Comparison of ENCODE assay signal across 8 mouse cellular contexts in genomic region chr17:25809606-25810340, GRCm38 (mm10). TPM values are rescaled to one million over a fixed set of nuclear protein-coding genes. Genes with fewer than 3 reads are reported as not detected.
DNase-seq lines count a peak whose midpoint lies in the region; ATAC-seq lines count a peak whose summit lies in the region.

No protein-coding gene starts in this region.

- peak overlapping the region; percentile 63 for H3K4me3 ChIP-seq in kidney, embryonic 16.5 days (ENCODE audit: low read length)
- peak overlapping the region; percentile 56 for H3K4me3 ChIP-seq in brown adipose tissue, adult 24 weeks (ENCODE audit: insufficient read depth, low read depth, low read length)
- peak overlapping the region; percentile 72 for H3K4me3 ChIP-seq in embryonic facial prominence, embryonic 12.5 days
- H3K4me3 ChIP-seq in limb, embryonic 12.5 days (replicated peaks): peak overlapping the region; percentile 71
- peak overlapping the region; percentile 66 for H3K4me3 ChIP-seq in stomach, embryonic 15.5 days (replicated peaks)

- H3K4me1 ChIP-seq in kidney, embryonic 16.5 days (ENCODE audit: insufficient read depth, low read length): peaks cover 10% of the 10 kb centered on the region; the same call in 1 of the 2 replicates
- H3K4me1 ChIP-seq in brown adipose tissue, adult 24 weeks (ENCODE audit: control insufficient read depth, insufficient read depth, insufficient read length, low read length): no peaks in the 10 kb centered on the region
- H3K4me1 ChIP-seq in embryonic facial prominence, embryonic 12.5 days: peaks cover 7% of the 10 kb centered on the region; the same call in 1 of the 2 replicates
- peaks cover 8% of the 10 kb centered on the region for H3K4me1 ChIP-seq in limb, embryonic 12.5 days (replicated peaks)
- peaks cover 9% of the 10 kb centered on the region; the same call in 1 of the 2 replicates for H3K4me1 ChIP-seq in stomach, embryonic 15.5 days

- H3K27me3 ChIP-seq in kidney, embryonic 16.5 days (ENCODE audit: insufficient read depth, low read length): peaks cover 47% of the 10 kb centered on the region
- H3K27me3 ChIP-seq in embryonic facial prominence, embryonic 12.5 days: peaks cover 49% of the 10 kb centered on the region
- H3K27me3 ChIP-seq in limb, embryonic 12.5 days: peaks cover 81% of the 10 kb centered on the region
- peaks cover 48% of the 10 kb centered on the region for H3K27me3 ChIP-seq in stomach, embryonic 15.5 days (replicated peaks)

- peak overlapping the region; percentile 97 for H3K4me2 ChIP-seq in kidney, embryonic 16.5 days (replicated peaks; ENCODE audit: low read depth, low read length)
- H3K4me2 ChIP-seq in embryonic facial prominence, embryonic 12.5 days (replicated peaks): peak overlapping the region; percentile 97
- peak overlapping the region; percentile 96 for H3K4me2 ChIP-seq in limb, embryonic 12.5 days
- H3K4me2 ChIP-seq in stomach, embryonic 15.5 days: peak overlapping the region; percentile 98

- 7% methylated on average over 23 of the region's 25 CpGs for WGBS in kidney, embryonic 16.5 days
- WGBS in embryonic facial prominence, embryonic 12.5 days: 12% methylated on average over 25 of the region's 25 CpGs
- 12% methylated on average over 25 of the region's 25 CpGs for WGBS in limb, embryonic 12.5 days
- 10% methylated on average over 25 of the region's 25 CpGs for WGBS in stomach, embryonic 15.5 days

- no peaks in the 10 kb centered on the region for H3K9me3 ChIP-seq in kidney, embryonic 16.5 days (ENCODE audit: low read length)
- no peaks in the 10 kb centered on the region for H3K9me3 ChIP-seq in embryonic facial prominence, embryonic 12.5 days
- no peaks in the 10 kb centered on the region for H3K9me3 ChIP-seq in limb, embryonic 12.5 days
- H3K9me3 ChIP-seq in stomach, embryonic 15.5 days: no peaks in the 10 kb centered on the region

- peak overlapping the region; percentile 62 for H3K9ac ChIP-seq in kidney, embryonic 16.5 days (replicated peaks; ENCODE audit: low read length)
- H3K9ac ChIP-seq in embryonic facial prominence, embryonic 12.5 days: peak overlapping the region; percentile 80
- peak overlapping the region; percentile 66 for H3K9ac ChIP-seq in limb, embryonic 12.5 days (replicated peaks)
- H3K9ac ChIP-seq in stomach, embryonic 15.5 days: peak overlapping the region; percentile 16; the same call in 1 of the 2 replicates

- DNase-seq in kidney, postnatal 25 days: no peak
- no peak for DNase-seq in adrenal gland, postnatal 4 days (ENCODE audit: low spot score in 2 of 2)

- H3K27ac ChIP-seq in kidney, embryonic 16.5 days (ENCODE audit: low read length): no peak overlapping the region
- no peak overlapping the region for H3K27ac ChIP-seq in brown adipose tissue, adult 24 weeks (replicated peaks; ENCODE audit: low read depth, low read length)
- 0 out of 2 replicates have a peak overlapping the region, but pooled peaks have one; percentile 65 for H3K27ac ChIP-seq in embryonic facial prominence, embryonic 12.5 days
- no peak overlapping the region for H3K27ac ChIP-seq in limb, embryonic 12.5 days
- no peak overlapping the region for H3K27ac ChIP-seq in stomach, embryonic 15.5 days

- ATAC-seq in kidney, embryonic 16.5 days (ENCODE audit: low FRiP score, low TSS enrichment): peak; percentile 46
- ATAC-seq in embryonic facial prominence, embryonic 12.5 days (ENCODE audit: insufficient number of reproducible peaks, insufficient read depth, low FRiP score, low TSS enrichment): peak; percentile 37; the same call in 1 of the 2 replicates
- no peak; the same call in 1 of the 2 replicates for ATAC-seq in limb, embryonic 12.5 days (ENCODE audit: insufficient number of reproducible peaks, insufficient read depth, low FRiP score, low TSS enrichment, low read depth)
- ATAC-seq in stomach, embryonic 15.5 days (ENCODE audit: insufficient read depth, low FRiP score, low read depth): no peak
- ATAC-seq in monocyte, adult 5-6 weeks (replicated peaks; ENCODE audit: insufficient number of reproducible peaks, low FRiP score, low TSS enrichment, poor library complexity, severe bottlenecking): no peak

- H3K36me3 ChIP-seq in kidney, embryonic 16.5 days (ENCODE audit: insufficient read depth, low read length): no peaks in the 10 kb centered on the region
- H3K36me3 ChIP-seq in embryonic facial prominence, embryonic 12.5 days: no peaks in the 10 kb centered on the region
- H3K36me3 ChIP-seq in limb, embryonic 12.5 days: no peaks in the 10 kb centered on the region
- no peaks in the 10 kb centered on the region for H3K36me3 ChIP-seq in stomach, embryonic 15.5 days

RNA-seq across cellular contexts. Expression of gene Fbxl16, which starts 0.9 kb away (rescaled TPM):
- polyA plus RNA-seq in kidney, embryonic 16.5 days (2015; fragmentation: Nextera tagmentation; extraction: Ambion mirVana): 1.4 and 2.0 TPM in 2 replicates
- 0.42 and 0.79 TPM in 2 replicates for polyA plus RNA-seq in brown adipose tissue, adult 24 weeks (2012; ENCODE audit: insufficient read depth, insufficient read length, missing spikeins)
- polyA plus RNA-seq in embryonic facial prominence, embryonic 12.5 days (2016; fragmentation: Nextera tagmentation; extraction: Ambion mirVana): 5.9 and 6.7 TPM in 2 replicates
- 2.2 and 2.4 TPM in 2 replicates for polyA plus RNA-seq in limb, embryonic 12.5 days (2016; fragmentation: Nextera tagmentation; extraction: Ambion mirVana)
- 4.1 and 4.6 TPM in 2 replicates for polyA plus RNA-seq in stomach, embryonic 15.5 days (2015; fragmentation: Nextera tagmentation; extraction: Ambion mirVana)
- total RNA-seq in adrenal gland, postnatal 4 days (2021): 10 to 100 TPM; 24.8 to 26.9 TPM
- not detected in 3 replicates for total RNA-seq in monocyte, adult 5-6 weeks (2017)

RNA-seq across cellular contexts. Expression of gene Metrn, which starts 12.8 kb away (rescaled TPM):
- 56.8 and 57.1 TPM in 2 replicates for polyA plus RNA-seq in kidney, embryonic 16.5 days (2015; fragmentation: Nextera tagmentation; extraction: Ambion mirVana)
- 1.8 and 3.2 TPM in 2 replicates for polyA plus RNA-seq in brown adipose tissue, adult 24 weeks (2012; ENCODE audit: insufficient read depth, insufficient read length, missing spikeins)
- polyA plus RNA-seq in embryonic facial prominence, embryonic 12.5 days (2016; fragmentation: Nextera tagmentation; extraction: Ambion mirVana): 58.7 and 65.9 TPM in 2 replicates
- 50.5 and 52.1 TPM in 2 replicates for polyA plus RNA-seq in limb, embryonic 12.5 days (2016; fragmentation: Nextera tagmentation; extraction: Ambion mirVana)
- polyA plus RNA-seq in stomach, embryonic 15.5 days (2015; fragmentation: Nextera tagmentation; extraction: Ambion mirVana): 46.6 and 48.3 TPM in 2 replicates
- 10 to 100 TPM; 71.1 to 74.5 TPM for total RNA-seq in adrenal gland, postnatal 4 days (2021)
- 5.1 to 6.4 TPM (median 6.1 TPM) in 3 replicates for total RNA-seq in monocyte, adult 5-6 weeks (2017)

RNA-seq across cellular contexts. Expression of gene Wdr24, which starts 13.7 kb away (rescaled TPM):
- 33.1 and 35.3 TPM in 2 replicates for polyA plus RNA-seq in kidney, embryonic 16.5 days (2015; fragmentation: Nextera tagmentation; extraction: Ambion mirVana)
- polyA plus RNA-seq in brown adipose tissue, adult 24 weeks (2012; ENCODE audit: insufficient read depth, insufficient read length, missing spikeins): 6.3 and 7.1 TPM in 2 replicates
- 26.0 and 29.6 TPM in 2 replicates for polyA plus RNA-seq in embryonic facial prominence, embryonic 12.5 days (2016; fragmentation: Nextera tagmentation; extraction: Ambion mirVana)
- polyA plus RNA-seq in limb, embryonic 12.5 days (2016; fragmentation: Nextera tagmentation; extraction: Ambion mirVana): 28.4 and 30.9 TPM in 2 replicates
- 24.3 and 25.5 TPM in 2 replicates for polyA plus RNA-seq in stomach, embryonic 15.5 days (2015; fragmentation: Nextera tagmentation; extraction: Ambion mirVana)
- total RNA-seq in adrenal gland, postnatal 4 days (2021): 10 to 100 TPM; 27.8 to 31.0 TPM
- total RNA-seq in monocyte, adult 5-6 weeks (2017): 10.7 to 16.6 TPM (median 15.6 TPM) in 3 replicates

RNA-seq across cellular contexts. Expression of gene AC134908.4, which starts 14.3 kb away (rescaled TPM):
- 0.40 and 0.57 TPM in 2 replicates for polyA plus RNA-seq in kidney, embryonic 16.5 days (2015; fragmentation: Nextera tagmentation; extraction: Ambion mirVana)
- 4.6 TPM in 1 of 2 replicates, not detected in the other for polyA plus RNA-seq in brown adipose tissue, adult 24 weeks (2012; ENCODE audit: insufficient read depth, insufficient read length, missing spikeins)
- polyA plus RNA-seq in embryonic facial prominence, embryonic 12.5 days (2016; fragmentation: Nextera tagmentation; extraction: Ambion mirVana): not detected in 2 replicates
- polyA plus RNA-seq in limb, embryonic 12.5 days (2016; fragmentation: Nextera tagmentation; extraction: Ambion mirVana): 0.49 TPM in 1 of 2 replicates, not detected in the other
- not detected in 2 replicates for polyA plus RNA-seq in stomach, embryonic 15.5 days (2015; fragmentation: Nextera tagmentation; extraction: Ambion mirVana)
- not detected for total RNA-seq in adrenal gland, postnatal 4 days (2021)
- not detected in 3 replicates for total RNA-seq in monocyte, adult 5-6 weeks (2017)

RNA-seq across cellular contexts. Expression of gene Fam173a, which starts 17.1 kb away (rescaled TPM):
- 105 and 109 TPM in 2 replicates for polyA plus RNA-seq in kidney, embryonic 16.5 days (2015; fragmentation: Nextera tagmentation; extraction: Ambion mirVana)
- polyA plus RNA-seq in brown adipose tissue, adult 24 weeks (2012; ENCODE audit: insufficient read depth, insufficient read length, missing spikeins): 41.4 and 42.8 TPM in 2 replicates
- polyA plus RNA-seq in embryonic facial prominence, embryonic 12.5 days (2016; fragmentation: Nextera tagmentation; extraction: Ambion mirVana): 72.0 and 77.0 TPM in 2 replicates
- polyA plus RNA-seq in limb, embryonic 12.5 days (2016; fragmentation: Nextera tagmentation; extraction: Ambion mirVana): 68.3 and 71.7 TPM in 2 replicates
- 99.3 and 110 TPM in 2 replicates for polyA plus RNA-seq in stomach, embryonic 15.5 days (2015; fragmentation: Nextera tagmentation; extraction: Ambion mirVana)
- total RNA-seq in adrenal gland, postnatal 4 days (2021): 10 to 100 TPM; 89.1 to 93.5 TPM
- 30.7 to 53.7 TPM (median 38.7 TPM) in 3 replicates for total RNA-seq in monocyte, adult 5-6 weeks (2017)

Comparison
In these comparisons a context has a peak if more than half of its experiments do, and no peak if none do; other contexts are left out.
1. ATAC-seq: peak in kidney, embryonic 16.5 days (single experiment) and embryonic facial prominence, embryonic 12.5 days (single experiment); none in limb, embryonic 12.5 days (single experiment), stomach, embryonic 15.5 days (single experiment) and monocyte, adult 5-6 weeks (single experiment).
2. H3K9ac ChIP-seq: peak in every context shown above with its lines; median percentile 80 in embryonic facial prominence, embryonic 12.5 days; 66 in limb, embryonic 12.5 days; 62 in kidney, embryonic 16.5 days; 16 in stomach, embryonic 15.5 days.
3. RNA of gene Metrn, which starts 12.8 kb away (polyA plus RNA-seq): 58.7 to 65.9 TPM in embryonic facial prominence, embryonic 12.5 days, 56.8 to 57.1 TPM in kidney, embryonic 16.5 days, 50.5 to 52.1 TPM in limb, embryonic 12.5 days and 46.6 to 48.3 TPM in stomach, embryonic 15.5 days; 1.8 to 3.2 TPM in brown adipose tissue, adult 24 weeks; every median in the first group is over 10 times any median in the second.
4. Peak in every context shown above with its lines, with median percentiles within 50 percentile points of each other: H3K4me2 ChIP-seq and H3K4me3 ChIP-seq.